Mouse (Mus musculus) adrenal gland (tissue): ENCODE data around the gene Tmem178b.

ENCODE experiments used
- intact Hi-C: fragments of 180-260 bp; cut with DNase I; formaldehyde crosslinking; loops from one replicate; pipeline ENCODE4 v1.15.1; 2025
- long read RNA-seq, 2 experiments: library from polyadenylated mRNA; unstranded; transcript quantifications; one replicate each; pipeline ENCODE4 v2.0.0; 2020; ENCODE audit warnings: borderline replicate concordance in 1 of 2; ENCODE audit not compliant: insufficient replicate concordance in 1 of 2

Gene Tmem178b
- long read RNA-seq, experiment 1 = 0 reads
- long read RNA-seq, experiment 2, partial matches to known transcripts = 0 of 2 reads
- long read RNA-seq, experiment 2, other reads (novel, unspliced or antisense) = 2 of 2 reads

DNA sequence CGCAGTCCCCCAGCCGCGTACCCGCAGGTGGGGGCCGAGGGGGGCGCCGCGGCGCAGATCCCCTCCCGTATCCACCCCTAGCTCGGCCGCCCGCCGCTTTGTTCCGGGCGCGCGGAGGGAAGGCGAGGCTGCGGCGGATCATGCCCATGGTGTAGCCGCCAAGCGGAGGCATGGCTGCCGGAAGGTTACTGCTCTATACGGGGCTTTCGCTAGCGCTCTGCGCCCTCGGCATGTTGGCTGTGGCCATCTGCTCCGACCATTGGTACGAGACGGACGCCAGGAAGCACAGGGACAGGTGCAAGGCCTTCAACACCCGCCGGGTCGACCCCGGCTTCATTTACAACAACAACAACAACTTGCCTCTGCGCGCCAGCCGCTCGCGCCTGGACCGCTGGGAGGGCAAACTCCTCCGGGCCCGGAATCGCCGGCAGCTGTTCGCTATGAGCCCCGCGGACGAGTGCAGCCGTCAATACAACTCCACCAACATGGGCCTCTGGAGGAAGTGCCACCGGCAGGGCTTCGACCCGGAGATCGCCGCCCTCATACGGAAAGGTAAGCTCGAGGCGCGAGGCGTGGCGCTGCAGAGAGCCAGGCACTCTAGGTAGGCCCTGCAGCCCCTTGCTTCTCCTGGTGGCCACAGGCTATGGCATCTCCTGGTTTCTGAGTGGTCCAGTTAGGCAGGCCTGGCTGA is at the start of gene Tmem178b:
Tmem178b (plus strand) TSS at position 371 of the 691 bp plus-strand sequence.
- intact Hi-C loops = loop anchor here (5.0 to 10.0 kb wide), 3 partner anchors 179 to 429 kb away; no protein-coding TSS in a partner anchor

DNA sequence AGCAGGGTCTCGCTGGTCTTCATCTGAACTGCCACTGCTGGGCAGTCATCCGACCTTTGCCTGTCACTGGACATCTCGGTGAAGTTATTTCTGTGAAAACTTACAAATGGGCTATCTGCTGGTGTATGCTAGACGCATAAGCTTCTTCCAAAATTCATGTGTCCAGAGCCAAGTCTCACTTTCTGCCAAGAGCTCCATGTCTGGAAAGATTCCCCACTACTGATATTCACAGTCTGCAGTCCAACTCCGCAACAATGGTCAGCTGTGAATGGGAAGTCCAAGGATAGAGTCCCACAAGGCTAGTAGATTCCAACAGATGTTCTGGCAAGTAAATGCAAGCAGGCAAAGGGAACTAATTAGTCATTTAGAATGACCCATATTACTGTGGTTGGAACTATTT is 44.3 kb upstream of the Tmem178b start:
- intact Hi-C loops = no loop called here

- intact Hi-C loops = no loop called here
Measured at GRCm38 (mm10) chr6:39843698-39844342, 29.3 kb upstream of the Tmem178b start.

DNA sequence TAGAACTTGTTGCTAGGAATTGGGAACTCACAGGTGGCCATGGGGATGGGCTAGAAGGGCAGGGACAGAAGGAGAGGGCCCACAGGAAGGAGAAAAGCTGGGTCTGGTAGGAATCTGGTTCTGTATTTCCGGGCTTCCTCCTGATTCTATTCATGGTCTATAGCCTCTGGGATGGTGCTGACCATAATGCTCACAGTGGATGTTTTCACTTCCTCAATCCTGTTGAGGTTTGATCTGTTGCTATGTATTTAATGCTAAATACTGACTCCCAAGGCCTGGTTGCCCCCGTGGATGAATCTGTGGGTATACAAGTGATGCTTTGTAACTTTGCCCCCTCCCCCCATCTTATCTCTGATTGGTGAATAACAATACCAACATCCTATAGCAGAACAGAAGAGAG is 25.5 kb upstream of the Tmem178b start:
- intact Hi-C loops = no loop called here

GRCm38 (mm10) chr6:39848766-39849165 is 24.3 kb upstream of the Tmem178b start:
- intact Hi-C loops = no loop called here

- intact Hi-C loops = no loop called here
Measured at GRCm38 (mm10) chr6:39849667-39850066, 23.4 kb upstream of the Tmem178b start.

DNA sequence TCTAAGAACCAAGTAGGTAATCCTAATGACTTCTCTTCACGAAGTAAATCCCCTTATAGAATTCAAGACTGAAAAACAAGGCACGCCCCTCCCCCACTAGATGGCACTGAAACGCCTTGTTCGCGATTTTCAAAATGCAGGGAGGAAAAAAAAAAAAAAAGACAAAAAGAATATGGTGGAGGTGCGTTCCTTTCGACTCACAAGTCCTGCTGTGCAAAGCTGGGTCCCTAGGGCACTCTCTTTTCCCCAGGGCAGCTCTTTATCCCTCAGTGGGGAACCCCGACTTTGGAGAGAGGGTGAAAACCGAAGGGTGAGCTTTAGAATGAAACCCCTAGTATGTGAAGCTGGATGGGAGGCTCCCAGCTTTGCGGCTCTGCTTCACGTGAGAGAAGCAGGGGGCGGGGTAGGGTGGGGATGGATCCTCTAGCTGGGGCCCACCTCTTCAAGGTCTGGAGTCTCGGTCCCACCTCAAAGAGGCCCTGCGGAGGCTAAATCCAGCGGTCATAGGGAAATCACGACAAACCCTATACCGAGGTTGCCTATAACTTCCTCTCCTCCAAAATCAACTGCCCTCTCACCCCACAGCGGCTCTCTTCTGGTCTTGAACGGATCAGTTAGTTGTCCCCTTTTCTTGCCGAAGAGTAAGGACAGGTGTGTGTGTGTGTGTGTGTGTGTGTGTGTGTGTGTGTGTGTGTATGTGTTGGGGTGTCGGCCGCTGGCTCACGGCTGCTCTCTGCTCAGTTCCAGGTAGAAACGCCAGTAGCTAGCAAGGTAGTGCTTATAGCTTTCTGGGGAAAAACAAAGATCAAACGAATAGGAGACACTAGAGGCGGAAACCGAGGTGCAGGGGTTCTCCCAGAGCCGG is 2.6 kb upstream of the Tmem178b start:
- intact Hi-C loops = loop anchor here (5.0 to 10.0 kb wide), 3 partner anchors 182 to 432 kb away; no protein-coding TSS in a partner anchor

DNA sequence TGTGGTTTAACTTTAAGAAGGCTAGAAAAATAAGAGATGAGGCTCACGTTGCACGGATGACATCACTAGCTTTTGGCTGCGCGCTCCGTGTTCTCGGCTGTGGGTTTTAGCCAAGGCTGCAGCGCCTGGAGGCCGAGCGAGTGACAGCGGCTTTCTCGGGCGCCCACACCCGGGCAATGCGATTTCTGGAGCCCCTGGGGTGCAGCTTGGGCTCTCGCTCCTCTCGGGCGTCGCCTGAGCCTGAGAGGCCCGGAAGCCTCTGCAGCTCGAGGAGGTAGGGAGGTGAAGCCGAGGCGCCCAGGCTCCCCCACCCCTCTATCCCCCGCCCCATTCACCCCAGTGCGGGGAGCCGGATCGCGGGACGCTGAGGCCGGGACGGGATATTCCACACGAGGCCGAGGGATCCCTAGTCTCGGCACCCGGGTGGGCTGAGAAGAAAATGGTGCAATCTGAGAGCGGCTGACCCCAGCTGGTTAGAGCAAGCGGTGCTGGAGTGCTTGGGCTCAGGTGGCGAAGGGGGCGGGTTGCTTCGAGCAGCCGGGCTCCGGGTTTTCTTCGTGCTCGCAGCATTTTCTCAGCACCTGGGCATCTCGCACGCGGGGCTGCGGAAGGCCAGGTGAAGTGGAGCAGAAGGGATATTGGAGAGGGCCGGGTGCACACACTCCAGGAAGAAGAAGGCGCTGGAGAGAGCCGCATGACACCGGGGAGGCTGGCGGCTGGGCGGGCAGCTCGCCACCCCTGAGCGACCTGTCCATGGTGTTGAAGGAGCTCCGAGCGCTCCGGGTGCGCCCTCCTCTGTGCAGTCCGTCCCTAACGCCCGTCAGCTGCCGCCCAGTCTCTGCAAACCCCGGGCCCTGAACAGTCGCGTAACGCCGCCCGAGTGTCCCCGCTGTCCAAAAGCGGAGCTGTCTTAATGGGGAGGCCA is 1.4 kb upstream of the Tmem178b start:
- intact Hi-C loops = loop anchor here (5.0 to 10.0 kb wide), 3 partner anchors 181 to 431 kb away; no protein-coding TSS in a partner anchor

- intact Hi-C loops = loop anchor here (5.0 to 10.0 kb wide), 3 partner anchors 180 to 430 kb away; no protein-coding TSS in a partner anchor
Measured at GRCm38 (mm10) chr6:39872306-39872900, 668 bp upstream of the Tmem178b start.

GRCm38 (mm10) chr6:39875186-39875585 is 2.1 kb downstream of the Tmem178b start:
- intact Hi-C loops = loop anchor here (10.0 kb wide), 1 partner anchor 270 kb away; no protein-coding TSS in a partner anchor

- intact Hi-C loops = loop anchor here (10.0 kb wide), 1 partner anchor 268 kb away; no protein-coding TSS in a partner anchor
Measured at GRCm38 (mm10) chr6:39876444-39876843, 3.4 kb downstream of the Tmem178b start.

GRCm38 (mm10) chr6:39890811-39891210 is 17.7 kb downstream of the Tmem178b start:
- intact Hi-C loops = no loop called here

GRCm38 (mm10) chr6:39896500-39896899 is 23.4 kb downstream of the Tmem178b start:
- intact Hi-C loops = no loop called here

DNA sequence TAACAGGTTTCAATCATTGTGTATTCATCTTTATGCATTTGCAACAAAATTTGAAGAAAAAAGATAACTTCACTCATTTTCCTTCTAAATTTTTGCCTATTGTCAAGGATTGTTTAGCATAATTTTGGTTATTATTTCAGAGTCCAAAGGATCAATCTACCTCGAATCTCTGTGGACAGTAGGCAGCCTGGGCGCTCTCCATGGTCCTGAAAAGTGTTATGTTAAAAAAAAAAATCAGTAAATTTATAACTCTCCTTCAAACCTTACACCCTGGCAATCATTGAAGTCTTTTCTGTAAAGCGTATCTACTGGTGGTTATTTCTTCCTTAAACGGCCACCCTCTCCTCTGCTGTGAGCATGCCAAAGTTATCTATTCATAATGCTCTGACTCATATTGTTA is 26.2 kb downstream of the Tmem178b start:
- intact Hi-C loops = no loop called here

- intact Hi-C loops = no loop called here
Measured at GRCm38 (mm10) chr6:39903220-39903773, 30.2 kb downstream of the Tmem178b start.

- intact Hi-C loops = no loop called here
Measured at GRCm38 (mm10) chr6:39903845-39904244, 30.8 kb downstream of the Tmem178b start.

GRCm38 (mm10) chr6:39914956-39915355 is 41.9 kb downstream of the Tmem178b start:
- intact Hi-C loops = no loop called here

GRCm38 (mm10) chr6:39915636-39916281 is 42.7 kb downstream of the Tmem178b start:
- intact Hi-C loops = no loop called here

DNA sequence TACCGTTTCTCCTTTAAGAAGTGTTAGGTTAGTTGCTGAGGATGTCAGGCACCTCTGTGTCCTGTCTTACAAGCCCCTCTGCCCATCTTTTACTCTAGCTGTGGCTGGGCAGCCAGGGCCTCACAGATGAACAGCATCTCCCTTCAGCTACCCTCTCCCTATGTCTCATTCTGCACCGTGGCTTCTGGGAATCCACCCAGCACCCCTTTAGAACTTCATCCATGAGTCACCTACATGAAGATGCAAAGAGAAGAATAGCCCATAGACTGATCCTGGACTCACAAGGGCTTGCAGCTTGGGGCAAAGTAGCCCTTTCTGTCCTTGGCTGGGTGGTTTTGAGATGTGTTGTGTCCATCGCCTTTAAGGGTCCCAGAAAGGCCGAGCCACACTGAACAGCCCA is 43.4 kb downstream of the Tmem178b start:
- intact Hi-C loops = no loop called here
